Mouse (Mus musculus) ES-E14 (cell line): Measurements from ENCODE around the gene Olfr770.

Source experiments
- HCFC1 ChIP-seq: IDR thresholded peaks from 2 replicates; pipeline ENCODE4 v1.6.1; 2012; ENCODE audit warnings: low read length, inconsistent platforms, borderline replicate concordance; ENCODE audit not compliant: insufficient read depth
- ZC3H11A ChIP-seq: IDR thresholded peaks from 2 replicates; pipeline ENCODE4 v1.6.1; 2012; ENCODE audit warnings: low read depth, mild to moderate bottlenecking, inconsistent platforms, low read length, borderline replicate concordance
- ZNF384 ChIP-seq: IDR thresholded peaks from 2 replicates; pipeline ENCODE4 v1.6.1; 2012; ENCODE audit warnings: low read depth, low read length, inconsistent platforms

- no peak for TF ChIP-seq ZNF384
- TF ChIP-seq ZC3H11A: no peak
- no peak for TF ChIP-seq HCFC1
These were observed 21.0 kb downstream of the Olfr770 start, which contains the start of gene Olfr769 for GRCm38 (mm10) chr10:129117761-129118160.
